Mouse (Mus musculus) liver, adult 2 months (tissue): ENCODE results near the gene Mob1b.

ENCODE experiments used
- CTCF ChIP-seq: fragments of 200-500 bp; IDR thresholded peaks from 2 replicates; pipeline ENCODE4 v1.5.1; 2011; ENCODE audit warnings: low read depth, low read length, control low read depth
- POLR2A ChIP-seq: fragments of 200-500 bp; IDR thresholded peaks from 2 replicates; pipeline ENCODE4 v1.6.1; 2011; ENCODE audit warnings: low read length, control low read depth; ENCODE audit not compliant: insufficient read depth; ENCODE audit errors: extremely low read depth

- TF ChIP-seq POLR2A (no peak), CTCF (no peak)
Measured at GRCm38 (mm10) chr5:88702041-88702440, 18.6 kb upstream of the Mob1b start.
